Mouse (Mus musculus) forebrain, embryonic 14.5 days (tissue): ENCODE measurements at regions not wholly inside any gene's neighbourhood (a gene's known extent, or its start where the extent isn't known, plus 50 kb on each side); places are given as distances from the start of the nearest gene placed in this dataset.

Experiments
- ATAC-seq: fragments of 200-750 bp; cut with Nextera tagmentation; 2 replicates; pipeline ENCODE4 v1.8.0; 2017; ENCODE audit warnings: mild to moderate bottlenecking, moderate library complexity
- DNase-seq: peaks from one replicate; pipeline ENCODE4 v3.0.0-alpha.2; 2015; ENCODE audit warnings: low spot score
- H3K27ac ChIP-seq: fragments of 300-500 bp; sonication (generic); 2 replicates; pipeline ENCODE4 v1.5.1; 2014; ENCODE audit warnings: low read depth, mild to moderate bottlenecking, control low read depth, low read length, moderate library complexity
- H3K27me3 ChIP-seq: fragments of 300-500 bp; sonication (generic); replicated peaks from 2 replicates; pipeline ENCODE4 v1.6.1; 2014; ENCODE audit warnings: low read length, control low read depth, mixed read lengths; ENCODE audit not compliant: control insufficient read depth, insufficient read depth
- H3K36me3 ChIP-seq: fragments of 300-500 bp; sonication (generic); 2 replicates; pipeline ENCODE4 v1.6.1; 2014; ENCODE audit warnings: low read length, control low read depth; ENCODE audit not compliant: control insufficient read depth, insufficient read depth
- H3K4me1 ChIP-seq: fragments of 300-500 bp; sonication (generic); 2 replicates; pipeline ENCODE4 v1.6.1; 2014; ENCODE audit warnings: antibody characterized with exemption, low read length, control low read depth; ENCODE audit not compliant: control insufficient read depth, insufficient read depth
- H3K4me2 ChIP-seq: fragments of 300-500 bp; sonication (generic); 2 replicates; pipeline ENCODE4 v1.6.1; 2014; ENCODE audit warnings: mild to moderate bottlenecking, control low read depth, low read length
- H3K4me3 ChIP-seq: fragments of 300-500 bp; sonication (generic); 2 replicates; pipeline ENCODE4 v1.5.1; 2014; ENCODE audit warnings: low read depth, low read length, control low read depth
- H3K9ac ChIP-seq: fragments of 300-500 bp; sonication (generic); 2 replicates; pipeline ENCODE4 v1.6.1; 2014; ENCODE audit warnings: mild to moderate bottlenecking, low read length, control low read depth, moderate library complexity
- H3K9me3 ChIP-seq: fragments of 300-500 bp; sonication (generic); replicated peaks from 2 replicates; pipeline ENCODE4 v1.6.1; 2016; ENCODE audit warnings: low read length, control low read depth, mixed read lengths; ENCODE audit not compliant: control insufficient read depth
- WGBS: fragments of 180-500 bp; shearing (Covaris S2); extraction: QIAGEN DNeasy Blood & Tissue Kit; methylation state at CpG from one replicate; pipeline ENCODE4 v1.1.7; 2014; 5-methylcytosine and 5-hydroxymethylcytosine counted together

DNA sequence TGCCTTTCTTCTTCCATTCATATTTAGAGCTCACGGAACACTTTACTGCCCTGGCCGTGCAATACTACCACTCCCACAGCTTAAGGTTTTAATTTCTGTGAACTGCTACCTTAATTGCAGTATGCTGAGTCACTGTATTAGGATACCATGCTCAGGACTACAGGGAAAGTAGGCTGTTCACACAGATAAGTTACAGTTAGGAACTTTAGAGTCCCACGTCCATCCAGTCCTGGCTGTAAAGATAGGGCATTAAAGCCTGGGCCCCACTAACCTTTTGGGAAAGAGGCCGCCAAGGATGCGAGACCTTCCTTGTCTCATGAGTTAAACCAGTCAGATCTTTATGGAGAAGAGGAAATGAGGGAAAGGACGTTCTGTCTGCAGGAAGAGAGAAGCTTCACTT, 574.6 kb downstream of the Stpg2 start:
- Histone ChIP-seq H3K4me3 (no peak overlapping the region), H3K36me3 (no peaks in the 10 kb centered on the region), H3K27me3 (no peaks in the 10 kb centered on the region), H3K9ac (no peak overlapping the region), H3K9me3 (no peaks in the 10 kb centered on the region), H3K4me2 (no peak overlapping the region), H3K4me1 (peaks cover 2% of the 10 kb centered on the region; the same call in 1 of the 2 replicates), H3K27ac (no peak overlapping the region)
- WGBS: 86% methylated on average over 6 of the region's 6 CpGs
- DNase-seq (no peak), ATAC-seq (no peak)

GRCm38 (mm10) chr3:139783406-139783805, 577.9 kb downstream of the Stpg2 start:
- Histone ChIP-seq H3K4me3 (no peak overlapping the region), H3K36me3 (no peaks in the 10 kb centered on the region), H3K9ac (no peak overlapping the region), H3K4me2 (no peak overlapping the region), H3K9me3 (no peaks in the 10 kb centered on the region), H3K27ac (no peak overlapping the region), H3K27me3 (no peaks in the 10 kb centered on the region), H3K4me1 (peaks cover 2% of the 10 kb centered on the region; the same call in 1 of the 2 replicates)
- ATAC-seq: no peak
- WGBS: 24% methylated on average over 3 of the region's 3 CpGs
- DNase-seq: peak; percentile 7

GRCm38 (mm10) chr3:139786510-139786909, 581.0 kb downstream of the Stpg2 start:
- Histone ChIP-seq H3K4me1 (peaks cover 2% of the 10 kb centered on the region; the same call in 1 of the 2 replicates), H3K4me2 (no peak overlapping the region), H3K27me3 (no peaks in the 10 kb centered on the region), H3K9me3 (0 out of 2 replicates have a peak, but pooled peaks cover 2% of the 10 kb centered on the region), H3K9ac (no peak overlapping the region), H3K4me3 (no peak overlapping the region), H3K36me3 (no peaks in the 10 kb centered on the region), H3K27ac (no peak overlapping the region)
- no peak for ATAC-seq
- DNase-seq: no peak
- WGBS: 93% methylated on average over 1 of the region's 1 CpGs

DNA sequence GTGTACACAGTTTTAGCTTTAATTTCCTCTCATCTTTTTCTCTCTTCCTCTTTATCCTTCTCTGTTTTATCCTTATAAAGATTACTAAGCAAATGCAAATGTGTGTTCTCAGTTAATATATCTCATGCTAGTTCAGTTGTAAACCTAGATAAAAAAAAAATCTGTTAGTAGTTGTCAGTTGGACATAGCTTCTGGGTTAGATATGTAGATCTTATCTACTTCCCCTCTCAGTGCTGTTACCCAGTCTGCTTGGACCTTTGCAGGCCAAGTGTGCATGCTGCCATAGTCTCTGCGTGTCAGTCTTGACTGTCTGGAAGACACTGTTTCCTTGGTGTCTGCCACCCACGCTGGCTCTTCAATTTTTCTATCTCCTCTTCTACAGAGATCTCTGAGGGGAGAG, 583.4 kb downstream of the Stpg2 start:
- H3K27me3 ChIP-seq: no peaks in the 10 kb centered on the region
- H3K9me3 ChIP-seq: 0 out of 2 replicates have a peak, but pooled peaks cover 2% of the 10 kb centered on the region

DNA sequence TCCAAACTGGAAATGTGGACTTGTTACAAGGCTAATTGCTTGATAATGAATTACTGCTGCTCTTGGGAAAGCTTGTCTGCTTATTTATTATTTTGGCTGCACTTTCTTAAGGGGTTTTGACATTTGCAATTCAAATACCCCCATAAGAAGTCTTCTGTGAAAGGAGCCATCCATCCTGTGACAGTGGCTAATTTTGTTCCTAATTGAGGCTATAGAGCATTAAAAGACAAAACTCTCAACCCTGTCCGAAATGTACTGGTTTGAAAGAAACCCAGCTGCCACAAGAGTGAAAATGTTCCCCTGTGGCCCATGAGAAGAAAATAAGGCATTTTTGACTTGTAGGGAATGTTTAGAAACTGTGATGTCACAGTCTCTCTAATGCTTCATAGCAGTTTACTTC, 591.2 kb downstream of the Stpg2 start:
- 16% methylated on average over 1 of the region's 1 CpGs for WGBS
- ATAC-seq (peak; percentile 65), DNase-seq (peak; percentile 67)

More for the DNA sequence above, 583.4 kb downstream of the Stpg2 start:
- ATAC-seq (no peak), DNase-seq (no peak)
- Histone ChIP-seq H3K9ac (no peak overlapping the region), H3K4me1 (no peaks in the 10 kb centered on the region), H3K36me3 (no peaks in the 10 kb centered on the region), H3K27ac (no peak overlapping the region), H3K4me3 (no peak overlapping the region), H3K4me2 (no peak overlapping the region)
- 92% methylated on average over 2 of the region's 2 CpGs for WGBS

GRCm38 (mm10) chr3:139799059-139799458, 593.6 kb downstream of the Stpg2 start:
- H3K4me1 ChIP-seq: 0 out of 2 replicates have a peak, but pooled peaks cover 4% of the 10 kb centered on the region
- H3K4me3 ChIP-seq: no peak overlapping the region
- H3K9ac ChIP-seq: no peak overlapping the region
- peak; percentile 63 for DNase-seq
- WGBS: 42% methylated on average over 2 of the region's 2 CpGs
- H3K27ac ChIP-seq: no peak overlapping the region
- H3K4me2 ChIP-seq: no peak overlapping the region
- H3K9me3 ChIP-seq: no peaks in the 10 kb centered on the region
- H3K27me3 ChIP-seq: no peaks in the 10 kb centered on the region
- peak; percentile 79 for ATAC-seq
- no peaks in the 10 kb centered on the region for H3K36me3 ChIP-seq

More for the DNA sequence above, 591.2 kb downstream of the Stpg2 start:
- no peak overlapping the region for H3K4me2 ChIP-seq
- H3K4me1 ChIP-seq: 0 out of 2 replicates have a peak, but pooled peaks cover 4% of the 10 kb centered on the region
- H3K4me3 ChIP-seq: no peak overlapping the region
- no peaks in the 10 kb centered on the region for H3K27me3 ChIP-seq
- H3K36me3 ChIP-seq: no peaks in the 10 kb centered on the region
- no peaks in the 10 kb centered on the region for H3K9me3 ChIP-seq
- H3K9ac ChIP-seq: no peak overlapping the region
- no peak overlapping the region for H3K27ac ChIP-seq

- H3K4me2 ChIP-seq: no peak overlapping the region
- H3K9me3 ChIP-seq: no peaks in the 10 kb centered on the region
- ATAC-seq (peak; percentile 71), DNase-seq (peak; percentile 47)
- H3K27me3 ChIP-seq: no peaks in the 10 kb centered on the region
- H3K4me3 ChIP-seq: no peak overlapping the region
- no peak overlapping the region for H3K9ac ChIP-seq
- H3K4me1 ChIP-seq: no peaks in the 10 kb centered on the region
- H3K27ac ChIP-seq: no peak overlapping the region
- H3K36me3 ChIP-seq: no peaks in the 10 kb centered on the region
- WGBS: 30% methylated on average over 7 of the region's 7 CpGs
Measured at GRCm38 (mm10) chr3:139802716-139803710, 597.5 kb downstream of the Stpg2 start.

GRCm38 (mm10) chr3:139828014-139828413, 622.5 kb downstream of the Stpg2 start:
- no peak for DNase-seq
- no peaks in the 10 kb centered on the region for H3K36me3 ChIP-seq
- no peak overlapping the region for H3K4me3 ChIP-seq
- H3K4me1 ChIP-seq: no peaks in the 10 kb centered on the region
- no peak for ATAC-seq
- H3K9ac ChIP-seq: no peak overlapping the region
- H3K4me2 ChIP-seq: no peak overlapping the region
- no peak overlapping the region for H3K27ac ChIP-seq
- no peaks in the 10 kb centered on the region for H3K9me3 ChIP-seq
- WGBS: 90% methylated on average over 10 of the region's 10 CpGs
- H3K27me3 ChIP-seq: no peaks in the 10 kb centered on the region

DNA sequence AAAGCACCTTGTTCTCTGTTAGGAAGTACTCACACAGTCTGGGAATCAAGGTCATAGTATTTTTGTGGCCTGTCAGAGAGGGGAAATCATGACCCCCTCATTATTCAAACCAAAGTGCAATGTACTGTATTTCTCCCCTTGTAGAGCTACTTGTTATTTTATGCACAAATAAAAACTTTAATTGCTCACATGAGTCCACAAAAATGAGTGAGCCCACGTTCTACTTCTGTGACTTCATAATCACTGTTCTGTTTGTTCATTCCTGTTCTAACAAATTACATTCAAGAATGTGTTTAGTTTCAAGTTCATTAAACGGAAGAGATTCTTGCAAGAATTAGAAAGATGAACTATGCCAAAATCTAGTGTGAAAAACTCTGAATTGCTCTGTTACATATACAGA, 623.1 kb downstream of the Stpg2 start:
- H3K9ac ChIP-seq: no peak overlapping the region
- no peak overlapping the region for H3K4me3 ChIP-seq
- H3K36me3 ChIP-seq: no peaks in the 10 kb centered on the region
- ATAC-seq: no peak
- 55% methylated on average over 2 of the region's 2 CpGs for WGBS
- no peaks in the 10 kb centered on the region for H3K27me3 ChIP-seq
- no peaks in the 10 kb centered on the region for H3K9me3 ChIP-seq
- H3K27ac ChIP-seq: no peak overlapping the region
- no peaks in the 10 kb centered on the region for H3K4me1 ChIP-seq
- no peak overlapping the region for H3K4me2 ChIP-seq
- DNase-seq: no peak
